Comparison of ENCODE assay signal across 25 mouse cellular contexts in the genomic region with DNA sequence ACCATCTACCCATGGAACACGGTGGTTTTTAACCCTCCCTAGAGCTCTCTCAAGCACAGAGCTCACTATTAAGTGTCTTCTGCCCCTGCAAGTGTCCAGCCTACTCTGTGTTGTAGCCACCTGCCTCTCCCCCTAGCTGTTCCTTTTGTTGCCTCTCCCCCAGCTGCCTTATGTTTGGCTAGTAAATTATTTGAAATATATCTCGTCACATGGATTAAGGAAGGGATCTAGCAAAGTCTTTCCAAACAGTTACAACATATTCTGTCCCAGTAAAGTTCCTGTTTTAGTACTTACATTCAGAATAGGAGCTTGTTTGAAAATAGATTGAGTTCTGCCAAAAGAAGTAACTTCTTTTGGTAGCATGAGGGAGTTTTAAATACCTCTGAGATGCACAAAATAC.
"Had no signal": no experiment of that assay in that cellular context is flagged by ENCODE, and none has a peak within 500 bp of the region (broad histone marks: within the 10 kb centered on the region; RNA-seq: fewer than 3 reads in every experiment).

No protein-coding gene starts in this region.

- ATAC-seq: hindbrain, embryonic 16.5 days; inflammation-experienced regulatory T-cells, adult 6 months; intestine, embryonic 15.5 days; intestine, postnatal 0 days had no signal

- DNase-seq: gastrocnemius, postnatal 14 days; gastrocnemius, postnatal 36 days; heart, adult 18-20 months; heart, postnatal 10 days; heart, postnatal 4 days; kidney, adult 18-20 months; kidney, adult 8-10 months; kidney, postnatal 10 days; kidney, postnatal 25 days; kidney, postnatal 4 days; left cerebral cortex, postnatal 4 days; liver; liver, embryonic 13.5 days had no signal

- H3K9me3 ChIP-seq: heart, embryonic 10.5 days; heart, embryonic 12.5 days; hindbrain, embryonic 10.5 days; hindbrain, embryonic 12.5 days; intestine, embryonic 15.5 days; limb, embryonic 12.5 days; liver, embryonic 13.5 days; liver, embryonic 15.5 days had no signal

- H3K27me3 ChIP-seq: hindbrain, embryonic 12.5 days; limb, embryonic 12.5 days; liver, embryonic 13.5 days; liver, embryonic 15.5 days had no signal

- H3K4me3 ChIP-seq: heart, embryonic 10.5 days; heart, embryonic 12.5 days; hindbrain, embryonic 10.5 days; hindbrain, embryonic 12.5 days; intestine, embryonic 15.5 days; left cerebral cortex, adult 2 months; limb, embryonic 12.5 days; liver, embryonic 13.5 days; liver, embryonic 15.5 days had no signal

- H3K4me1 ChIP-seq: heart, embryonic 10.5 days; intestine, embryonic 15.5 days; liver, embryonic 13.5 days; liver, embryonic 15.5 days had no signal

- H3K36me3 ChIP-seq: heart, embryonic 10.5 days; heart, embryonic 12.5 days; intestine, embryonic 15.5 days; limb, embryonic 12.5 days; liver, embryonic 13.5 days; liver, embryonic 15.5 days had no signal

- H3K27ac ChIP-seq: heart, embryonic 10.5 days; hindbrain, embryonic 10.5 days; hindbrain, embryonic 12.5 days; hindbrain, embryonic 14.5 days; intestine, embryonic 15.5 days; left cerebral cortex, adult 2 months; limb, embryonic 12.5 days; liver, embryonic 13.5 days; liver, embryonic 15.5 days had no signal
